Mouse (Mus musculus) urinary bladder, postnatal 4 days (tissue): ENCODE results near the gene Idi2.
"Not testable (repeated sequence)": the region's sequence is repeated elsewhere in the genome, so short reads cannot be mapped to it uniquely, and the experiment has no call there.

Experiments
- DNase-seq, 2 experiments: peaks; one replicate each; pipeline ENCODE4 v3.0.0; 2021 to 2022; ENCODE audit warnings: low spot score in 2 of 2

Idi2 gene

GRCm38 (mm10) chr13:8952563-8952962 lies at the start of gene Idi2:
TSS of gene Idi2 (plus strand) at chr13:8952863.
- DNase-seq, result not testable (repeated sequence)

DNA sequence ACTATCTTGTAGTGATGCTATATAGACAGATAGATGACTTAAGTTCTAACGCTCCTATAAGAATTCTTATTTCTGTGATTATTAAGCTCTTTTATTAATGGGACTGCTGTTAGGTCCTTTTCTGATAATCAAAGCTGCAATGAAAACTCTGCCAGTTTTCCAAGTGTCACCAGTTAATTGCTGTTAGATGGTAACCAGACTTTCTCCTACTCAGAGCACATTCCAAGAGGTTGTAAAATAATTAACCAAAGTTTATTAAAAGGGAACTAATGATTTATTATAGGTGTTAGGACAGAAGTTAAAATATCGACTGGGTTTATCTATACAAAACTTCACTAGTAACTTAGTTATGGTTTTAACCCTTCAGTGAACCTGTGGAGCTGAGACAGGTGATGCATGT lies 46.7 kb upstream of the Idi2 start:
- not testable (repeated sequence) for DNase-seq

GRCm38 (mm10) chr13:8913890-8914289 lies 38.8 kb upstream of the Idi2 start:
- DNase-seq, result not testable (repeated sequence)

DNA sequence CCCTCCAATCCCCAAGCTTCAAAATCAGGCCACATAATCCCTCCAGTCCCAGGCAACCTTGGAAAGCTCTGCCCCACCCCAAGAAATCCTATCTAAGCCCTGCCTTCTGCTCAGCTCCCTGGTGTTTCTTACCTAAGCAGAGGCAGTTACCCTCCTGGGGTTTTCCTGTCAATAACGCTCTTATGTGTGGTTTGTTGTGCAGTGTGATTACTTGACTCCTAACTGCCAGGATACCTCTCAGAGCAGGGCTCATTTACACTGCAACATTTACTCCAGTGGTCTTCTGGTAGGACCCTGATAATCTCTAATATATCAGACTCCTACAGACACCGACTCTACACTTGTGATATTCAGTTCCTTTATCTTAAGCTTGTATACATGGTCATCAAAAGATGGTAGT lies 19.2 kb upstream of the Idi2 start:
- no peak for DNase-seq

GRCm38 (mm10) chr13:8937611-8938140 lies 15.0 kb upstream of the Idi2 start:
- DNase-seq, result not testable (repeated sequence)

- not testable (repeated sequence) for DNase-seq
Observed at GRCm38 (mm10) chr13:8941110-8941509, 11.6 kb upstream of the Idi2 start.

DNA sequence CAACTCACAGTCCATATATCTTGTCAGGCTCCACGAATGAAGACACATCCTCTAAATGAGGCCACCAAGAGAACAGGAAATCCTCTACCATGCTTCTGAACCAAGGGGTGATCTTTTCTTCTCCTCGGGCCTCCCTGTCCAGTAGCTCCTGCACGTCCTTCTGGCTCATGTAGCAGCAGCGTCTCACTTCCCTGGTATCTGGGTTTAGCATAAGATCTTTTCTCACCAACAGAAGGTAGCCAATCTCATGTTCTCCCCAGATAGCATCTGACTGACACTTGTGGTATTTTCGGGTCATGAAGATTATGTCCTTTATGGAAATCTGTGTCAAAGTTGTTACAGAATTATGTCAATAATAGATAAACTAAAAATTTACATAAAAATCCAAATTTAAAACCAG lies 11.0 kb upstream of the Idi2 start:
- DNase-seq, result not testable (repeated sequence)

DNA sequence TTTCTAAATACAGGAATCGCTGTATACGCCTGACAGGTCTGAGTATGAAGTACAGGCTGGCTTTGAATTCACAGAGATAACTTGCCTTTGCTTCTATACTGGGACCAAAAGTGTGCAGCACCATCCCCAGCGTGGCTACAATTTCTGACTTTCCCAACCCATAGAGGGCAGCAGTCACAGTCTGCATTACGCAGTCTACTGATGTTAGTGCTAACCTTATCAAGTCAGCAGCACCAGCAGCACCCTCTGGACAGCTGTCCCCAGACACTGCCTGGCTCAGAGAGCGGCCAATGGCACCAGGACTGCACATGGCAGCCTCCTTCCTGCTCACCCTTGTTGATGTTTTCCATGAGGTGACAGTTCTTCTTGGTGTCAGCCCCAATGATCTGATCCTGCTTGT lies 8.8 kb upstream of the Idi2 start:
- not testable (repeated sequence) for DNase-seq

DNA sequence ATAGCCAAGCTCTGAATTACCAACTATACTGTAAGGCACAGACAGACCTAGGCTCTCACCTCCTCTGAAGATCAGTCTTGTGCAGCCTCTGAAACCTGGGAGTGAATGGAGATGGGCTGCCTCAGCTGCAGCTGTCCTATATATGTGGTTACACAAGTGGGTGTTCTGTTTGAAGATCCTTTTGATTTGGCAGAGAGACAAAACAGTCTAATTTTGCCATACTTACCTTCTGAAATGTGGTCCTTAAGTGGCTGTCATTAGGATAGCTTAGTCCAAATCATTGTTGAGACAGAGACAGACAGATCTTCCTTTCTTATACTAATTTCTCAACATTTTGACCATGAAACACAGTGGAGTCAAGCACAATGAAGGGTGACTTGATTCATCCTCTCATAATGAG lies 4.5 kb upstream of the Idi2 start, which contains the start of gene Gm9745:
Gm9745 (minus strand) TSS at position 101 of the 400 bp plus-strand sequence.
- DNase-seq, result not testable (repeated sequence)

DNA sequence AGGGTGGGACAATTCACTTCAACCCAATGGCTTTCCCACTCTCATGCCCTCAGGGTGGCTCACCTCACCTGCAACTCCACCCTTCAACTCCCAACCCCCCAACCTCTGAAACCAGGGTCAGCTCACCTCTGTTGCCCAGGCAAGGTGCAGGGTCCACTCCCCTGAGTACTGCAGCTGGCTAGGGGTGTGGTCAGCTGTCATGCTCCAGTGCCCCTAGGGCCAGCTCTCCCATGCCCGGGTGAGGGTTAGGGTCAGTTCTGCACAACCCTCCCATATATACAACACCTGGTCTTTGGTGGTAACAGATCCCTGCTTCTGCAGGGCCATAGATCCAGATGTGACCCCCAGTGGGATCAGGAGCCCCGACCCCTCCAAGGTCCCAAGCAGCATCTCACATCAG lies 2.5 kb downstream of the Idi2 start:
- DNase-seq, result not testable (repeated sequence)

- DNase-seq, result not testable (repeated sequence)
Observed at GRCm38 (mm10) chr13:8956873-8957272, 4.2 kb downstream of the Idi2 start.

DNA sequence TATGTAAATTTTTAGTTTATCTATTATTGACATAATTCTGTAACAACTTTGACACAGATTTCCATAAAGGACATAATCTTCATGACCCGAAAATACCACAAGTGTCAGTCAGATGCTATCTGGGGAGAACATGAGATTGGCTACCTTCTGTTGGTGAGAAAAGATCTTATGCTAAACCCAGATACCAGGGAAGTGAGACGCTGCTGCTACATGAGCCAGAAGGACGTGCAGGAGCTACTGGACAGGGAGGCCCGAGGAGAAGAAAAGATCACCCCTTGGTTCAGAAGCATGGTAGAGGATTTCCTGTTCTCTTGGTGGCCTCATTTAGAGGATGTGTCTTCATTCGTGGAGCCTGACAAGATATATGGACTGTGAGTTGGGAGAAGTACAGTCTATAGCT lies 6.4 kb downstream of the Idi2 start:
- DNase-seq, result not testable (repeated sequence)

DNA sequence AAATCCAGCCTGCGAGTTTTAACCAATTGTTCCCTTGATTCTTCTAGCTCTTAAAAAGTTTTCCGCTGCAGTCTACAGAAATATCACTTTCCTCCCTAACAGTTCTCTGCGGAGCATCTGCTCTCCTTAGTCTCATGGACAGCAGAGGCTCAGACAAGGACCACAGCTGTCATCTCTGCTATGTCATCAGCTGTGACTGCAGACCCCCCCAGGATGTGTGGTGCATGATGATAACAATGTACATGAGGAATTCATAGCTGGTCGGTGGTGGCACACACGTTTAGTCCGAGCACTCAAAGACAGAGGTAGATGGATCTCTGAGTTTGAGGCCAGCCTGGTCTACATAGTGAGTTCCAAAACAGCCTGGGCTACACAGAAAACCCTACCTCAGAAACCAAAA lies 6.9 kb downstream of the Idi2 start:
- not testable (repeated sequence) for DNase-seq

DNA sequence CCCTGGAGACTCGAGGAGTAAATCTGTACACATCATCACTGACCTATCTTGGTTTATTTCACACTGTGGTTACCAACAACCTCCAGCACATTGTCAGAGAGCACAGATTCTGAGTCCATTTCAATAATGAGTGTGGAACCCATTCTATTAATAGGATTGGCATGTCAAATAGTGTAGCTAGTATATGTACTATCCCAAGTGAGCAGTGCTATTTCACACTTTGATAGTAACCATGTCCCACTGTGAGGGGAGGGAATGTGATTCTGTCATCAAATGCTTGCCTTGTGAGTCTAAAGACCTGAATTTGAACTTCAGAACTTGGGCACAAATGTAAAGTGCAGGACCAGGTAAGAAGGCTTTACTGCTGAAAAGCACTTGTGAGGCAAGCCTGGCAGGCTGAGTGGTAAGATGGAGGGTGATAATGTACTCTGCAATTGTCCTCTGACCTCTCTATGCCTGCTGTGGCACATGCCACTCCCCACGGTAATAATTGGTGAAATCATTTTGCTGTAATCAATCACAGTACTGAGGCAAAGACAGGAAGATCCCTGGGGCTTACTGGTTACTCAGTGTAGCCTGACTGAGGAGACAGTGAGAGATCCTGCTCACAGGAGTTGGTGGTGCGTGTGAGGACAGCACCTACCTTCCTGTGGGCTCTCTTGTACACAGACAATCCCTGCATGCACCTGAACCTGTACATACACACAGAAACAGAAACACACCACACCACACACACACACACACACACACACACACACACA lies 8.6 kb downstream of the Idi2 start:
- not testable (repeated sequence) for DNase-seq

DNA sequence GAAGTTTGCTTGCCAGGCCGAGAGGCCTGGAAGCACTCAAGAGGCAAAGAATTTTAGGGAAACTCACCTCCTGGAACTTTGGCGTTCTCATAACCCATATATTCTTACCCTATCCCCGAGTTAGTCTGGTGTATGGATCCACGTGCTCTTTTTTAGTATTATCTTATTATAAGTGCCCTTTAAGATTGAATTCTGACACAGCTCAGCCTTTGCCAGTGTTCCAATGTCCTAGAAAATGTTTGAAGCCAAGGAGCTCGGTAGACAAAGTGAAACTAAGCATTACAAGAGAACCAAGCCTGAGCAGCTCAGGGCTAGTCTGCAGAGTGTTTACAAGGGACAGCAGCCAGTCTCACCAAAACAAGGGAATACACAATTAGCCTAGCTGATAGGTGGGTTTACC lies 9.6 kb downstream of the Idi2 start:
- not testable (repeated sequence) for DNase-seq

DNA sequence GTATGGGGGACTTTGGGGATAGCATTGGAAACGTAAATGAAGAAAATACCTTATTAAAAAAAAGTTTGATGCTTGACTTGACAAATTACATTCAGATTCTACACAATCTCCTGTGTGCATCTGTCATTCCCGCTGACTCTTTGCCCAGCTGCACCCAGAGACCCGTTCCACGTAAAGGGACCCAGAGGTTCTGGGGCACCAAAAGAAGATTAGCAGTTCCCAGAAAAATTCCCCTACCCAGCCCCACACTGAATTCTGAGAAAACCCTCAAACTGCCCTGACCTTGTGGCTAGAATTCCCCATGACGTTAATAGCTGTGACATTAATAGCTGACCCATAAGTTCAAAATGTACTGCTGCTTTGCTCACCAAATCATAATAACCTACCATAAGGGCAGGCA lies 12.6 kb downstream of the Idi2 start:
- DNase-seq, result no peak

DNA sequence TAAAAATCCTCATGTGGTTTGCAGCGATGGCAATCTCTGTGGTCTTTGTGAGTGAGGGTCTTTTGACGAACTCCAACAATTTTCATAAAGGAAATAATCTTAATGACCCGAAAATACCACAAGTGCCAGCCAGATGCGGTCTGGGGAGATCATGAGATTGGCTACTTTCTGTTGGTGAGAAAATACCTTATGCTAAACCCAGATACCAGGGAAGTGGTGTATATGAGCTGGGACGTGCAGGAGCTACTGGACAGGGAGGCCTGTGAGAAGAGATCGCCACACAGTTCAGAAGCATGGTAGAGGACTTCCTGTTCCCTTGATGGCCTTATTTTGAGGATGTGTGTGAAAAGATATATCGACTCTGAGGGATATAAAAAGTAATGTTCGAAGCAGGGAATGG lies 15.1 kb downstream of the Idi2 start:
- no peak for DNase-seq

- DNase-seq, result no peak
Observed at GRCm38 (mm10) chr13:8972369-8972768, 19.7 kb downstream of the Idi2 start.

DNA sequence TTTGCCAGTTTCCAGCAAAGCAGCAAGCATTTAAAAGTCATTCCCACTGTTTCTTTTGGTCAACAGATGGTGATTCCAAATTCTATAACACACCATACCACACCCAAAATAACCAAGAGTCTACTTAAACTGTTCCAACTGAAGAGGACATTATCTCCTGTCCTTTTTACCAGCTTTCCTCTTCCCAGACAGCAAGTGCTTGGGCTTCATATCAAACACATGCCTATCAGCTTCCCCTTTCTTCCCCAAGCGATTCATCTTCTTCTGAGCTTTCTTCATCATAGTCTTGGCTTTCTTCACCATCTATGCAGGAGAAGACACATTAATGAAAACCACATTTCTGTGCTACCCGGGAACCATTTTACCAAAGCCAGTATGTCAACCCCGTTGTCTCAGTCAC lies 20.3 kb downstream of the Idi2 start:
- DNase-seq, result no peak

- DNase-seq, result no peak
Observed at GRCm38 (mm10) chr13:8992231-8992630, 39.6 kb downstream of the Idi2 start.

- no peak for DNase-seq
Observed at GRCm38 (mm10) chr13:8995159-8995989, 42.7 kb downstream of the Idi2 start.

- peak; percentile 92 to 95 for DNase-seq
Observed at GRCm38 (mm10) chr13:8995990-8996786, 43.5 kb downstream of the Idi2 start, which contains the start of gene Gtpbp4. TSS of gene Gtpbp4 (minus strand) at chr13:8996083.
